Mouse (Mus musculus) lung, embryonic 14.5 days (tissue): ENCODE measurements around the gene Slc45a3. TPM values are rescaled to one million over a fixed set of nuclear protein-coding genes. Genes with fewer than 3 reads are reported as not detected.

Experiments used
- ATAC-seq: fragments of 200-750 bp; cut with Nextera tagmentation; 2 replicates; pipeline ENCODE4 v1.8.0; 2017; ENCODE audit warnings: mild to moderate bottlenecking, moderate TSS enrichment, moderate library complexity; ENCODE audit not compliant: insufficient read depth
- DNase-seq: peaks from one replicate; pipeline ENCODE4 v3.0.0-alpha.2; 2015
- H3K27ac ChIP-seq: fragments of 300-500 bp; sonication (generic); 2 replicates; pipeline ENCODE4 v1.5.1; 2014; ENCODE audit warnings: low read depth, mild to moderate bottlenecking, moderate library complexity
- H3K27me3 ChIP-seq: fragments of 300-500 bp; sonication (generic); 2 replicates; pipeline ENCODE4 v1.6.1; 2014; ENCODE audit warnings: low read length, control low read depth; ENCODE audit not compliant: insufficient read depth
- H3K36me3 ChIP-seq: fragments of 300-500 bp; sonication (generic); 2 replicates; pipeline ENCODE4 v1.6.1; 2014; ENCODE audit warnings: control low read depth; ENCODE audit not compliant: insufficient read depth
- H3K4me1 ChIP-seq: fragments of 300-500 bp; sonication (generic); 2 replicates; pipeline ENCODE4 v1.6.1; 2014; ENCODE audit warnings: antibody characterized with exemption, control low read depth; ENCODE audit not compliant: insufficient read depth
- H3K4me2 ChIP-seq: fragments of 300-500 bp; sonication (generic); 2 replicates; pipeline ENCODE4 v1.6.1; 2014; ENCODE audit warnings: mild to moderate bottlenecking
- H3K4me3 ChIP-seq: fragments of 300-500 bp; sonication (generic); 2 replicates; pipeline ENCODE4 v1.5.1; 2014; ENCODE audit warnings: low read depth, low read length
- H3K9ac ChIP-seq: fragments of 300-500 bp; sonication (generic); 2 replicates; pipeline ENCODE4 v1.6.1; 2014
- H3K9me3 ChIP-seq: fragments of 300-500 bp; sonication (generic); 2 replicates; pipeline ENCODE4 v1.6.1; 2016; ENCODE audit warnings: low read depth, low read length, control low read depth
- CTCF ChIP-seq: IDR thresholded peaks from 2 replicates; pipeline ENCODE4 v1.5.1; 2016; ENCODE audit warnings: antibody characterized with exemption, low read depth
- WGBS: fragments of 180-500 bp; shearing (Covaris S2); extraction: QIAGEN DNeasy Blood & Tissue Kit; methylation state at CpG from one replicate; pipeline ENCODE4 v1.1.7; 2014; 5-methylcytosine and 5-hydroxymethylcytosine counted together
- polyA plus RNA-seq: library from polyadenylated mRNA; unstranded; fragments of >200 nt; fragmentation: Nextera tagmentation; extraction: Ambion mirVana; gene quantifications from 2 replicates; pipeline ENCODE4 v1.2.1, GENCODE M21; 2014

Slc45a3 gene
- polyA plus RNA-seq, 1 experiment from 2014 or later, result 2.2 TPM

DNA sequence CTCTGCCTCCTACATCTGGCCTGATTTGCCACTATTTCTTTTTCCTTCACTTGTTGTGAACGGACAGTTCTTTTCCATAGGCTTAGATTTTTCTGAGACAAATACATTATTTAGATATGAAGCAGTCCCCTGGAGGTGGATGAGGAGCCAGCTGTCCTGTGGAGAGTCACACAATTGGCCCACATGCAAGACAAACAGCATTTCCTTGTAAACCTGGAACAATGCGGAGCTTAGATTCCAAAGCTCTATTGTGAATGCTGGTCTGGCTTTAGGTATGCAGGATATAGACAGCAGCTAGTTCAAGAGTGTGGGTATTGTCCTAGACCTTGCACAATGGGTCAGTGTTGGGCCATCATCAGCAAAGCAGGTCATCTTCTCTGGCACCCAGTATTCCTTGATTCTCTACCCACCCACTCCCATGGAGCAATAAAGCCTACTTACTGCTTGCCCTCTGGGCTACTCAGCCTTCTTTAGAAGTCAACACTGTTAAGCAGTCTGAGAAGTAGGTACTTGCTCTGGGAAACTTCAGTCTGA lies 22.0 kb upstream of the Slc45a3 start:
- Histone ChIP-seq H3K36me3 (peaks cover 6% of the 10 kb centered on the region; the same call in 1 of the 2 replicates), H3K9ac (no peak overlapping the region)
- WGBS, result 72% methylated on average over 2 of the region's 2 CpGs

DNA sequence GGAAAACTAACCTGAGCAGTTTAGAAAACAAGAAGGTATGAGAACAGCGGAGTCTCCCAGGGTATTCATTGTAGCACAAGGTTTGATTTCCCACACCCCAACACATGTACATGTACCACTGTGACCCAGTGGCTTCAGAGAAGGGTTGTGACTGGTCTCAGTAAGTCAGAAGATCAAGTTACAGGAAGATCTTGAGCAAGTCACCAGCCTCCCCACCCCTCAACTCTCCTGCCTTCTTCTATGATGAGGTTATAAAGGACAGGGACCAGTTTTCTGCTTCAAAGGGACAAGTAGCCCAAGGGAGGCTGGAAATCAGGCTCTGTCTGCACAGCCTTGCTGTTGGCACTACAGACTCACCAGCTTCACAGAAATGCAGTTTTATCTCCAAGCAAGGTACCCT lies 21.3 kb upstream of the Slc45a3 start:
- Histone ChIP-seq H3K36me3 (peaks cover 3% of the 10 kb centered on the region; the same call in 1 of the 2 replicates), H3K9me3 (no peaks in the 10 kb centered on the region), H3K4me2 (no peak overlapping the region), H3K27ac (no peak overlapping the region), H3K27me3 (no peaks in the 10 kb centered on the region), H3K9ac (no peak overlapping the region), H3K4me3 (no peak overlapping the region), H3K4me1 (no peaks in the 10 kb centered on the region)
- ATAC-seq (no peak), DNase-seq (no peak)
- 100% methylated on average over 1 of the region's 1 CpGs for WGBS
- TF ChIP-seq CTCF, result no peak

More for the DNA sequence above, 22.0 kb upstream of the Slc45a3 start:
- Histone ChIP-seq H3K9me3 (no peaks in the 10 kb centered on the region), H3K27me3 (no peaks in the 10 kb centered on the region), H3K4me3 (no peak overlapping the region), H3K27ac (no peak overlapping the region), H3K4me2 (no peak overlapping the region), H3K4me1 (no peaks in the 10 kb centered on the region)
- no peak for ATAC-seq
- no peak for DNase-seq
- no peak for TF ChIP-seq CTCF

DNA sequence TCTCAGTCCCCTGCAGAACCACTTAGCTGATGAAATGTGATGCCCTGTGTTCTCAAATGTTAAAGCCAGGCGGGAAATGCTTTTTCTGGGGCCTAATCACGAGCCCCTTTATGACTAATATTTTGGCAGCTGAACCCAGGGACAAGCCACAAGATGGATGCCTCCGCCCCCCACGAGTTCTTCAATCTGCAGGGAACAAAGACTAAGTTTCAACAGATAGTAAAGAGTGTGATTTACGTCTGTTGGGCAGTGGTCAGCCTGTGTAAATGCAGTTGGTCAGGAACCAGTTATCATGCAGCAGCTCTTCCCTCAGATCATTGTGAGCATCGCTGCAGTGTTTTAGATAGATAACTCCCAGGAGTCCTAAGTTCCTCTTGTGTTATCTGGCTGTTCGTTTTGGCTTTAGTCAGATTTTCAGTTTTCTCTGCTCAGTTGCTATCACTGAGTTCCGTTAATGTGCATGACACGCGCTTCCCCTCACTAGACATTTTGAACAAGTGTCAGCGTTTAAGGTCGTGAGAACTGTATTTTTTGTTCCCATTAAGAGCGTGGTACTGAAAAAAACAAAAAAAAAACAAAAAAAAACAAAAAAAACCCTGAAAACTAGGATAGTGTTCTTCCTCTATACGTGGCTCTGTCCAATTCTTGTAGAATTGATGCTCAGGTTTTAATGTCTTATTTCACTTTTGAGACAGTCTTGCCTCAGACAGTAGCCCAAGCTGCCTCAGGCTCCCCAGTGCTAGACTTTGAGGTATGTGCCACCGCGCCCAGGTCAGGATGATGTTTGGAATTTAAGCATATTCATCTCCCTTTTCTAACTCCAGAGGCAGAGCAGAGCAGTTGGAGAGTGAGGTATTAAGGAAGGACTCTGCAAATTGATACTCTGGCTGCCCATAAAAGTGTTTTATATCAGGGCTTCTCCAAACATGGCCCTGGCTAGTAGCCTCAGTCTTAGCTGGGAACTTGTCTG lies 19.9 kb upstream of the Slc45a3 start:
- Histone ChIP-seq H3K4me1 (no peaks in the 10 kb centered on the region), H3K4me3 (no peak overlapping the region), H3K4me2 (no peak overlapping the region), H3K36me3 (peaks cover 2% of the 10 kb centered on the region; the same call in 1 of the 2 replicates), H3K9me3 (no peaks in the 10 kb centered on the region), H3K27ac (no peak overlapping the region), H3K9ac (no peak overlapping the region), H3K27me3 (no peaks in the 10 kb centered on the region)
- ATAC-seq (no peak), DNase-seq (peak; percentile 30)
- TF ChIP-seq CTCF, result no peak
- WGBS, result 46% methylated on average over 16 of the region's 16 CpGs

DNA sequence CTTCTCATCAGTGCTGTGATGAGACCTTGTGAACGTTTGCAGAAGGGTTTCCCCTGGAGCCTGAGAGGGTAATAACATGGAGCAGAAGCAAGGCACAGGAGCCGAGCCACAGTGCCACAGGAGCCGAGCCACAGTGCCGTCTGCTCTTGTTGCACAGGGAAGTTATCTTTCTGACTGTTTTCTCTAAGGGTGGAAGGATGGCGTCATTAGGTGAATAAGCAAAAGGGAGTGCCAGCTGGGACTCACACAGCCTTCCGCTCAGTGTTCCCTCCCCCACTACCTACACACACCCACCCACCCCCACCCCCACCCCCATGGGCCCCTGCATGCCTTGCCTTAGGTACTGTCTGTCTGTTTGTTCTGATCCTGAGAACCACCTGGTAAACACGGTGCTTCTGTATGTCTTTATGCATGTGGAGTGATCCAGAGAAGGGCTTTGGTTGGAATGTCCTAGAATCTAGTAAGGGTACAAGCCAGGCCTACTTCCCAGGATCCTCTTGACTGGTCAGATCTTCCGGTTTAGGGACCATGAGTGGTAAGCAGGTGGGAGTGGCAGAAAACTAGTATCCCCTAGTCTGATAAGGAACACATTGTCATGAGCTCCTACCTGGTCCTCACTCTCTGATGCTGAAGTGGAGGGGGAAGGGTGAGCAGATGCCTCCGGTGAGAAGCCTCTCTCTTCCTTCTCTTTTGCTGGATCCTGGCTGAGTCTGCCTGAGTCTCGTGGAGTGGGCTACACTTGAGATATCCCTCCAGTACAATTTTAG lies 16.9 kb upstream of the Slc45a3 start:
- no peak for TF ChIP-seq CTCF
- 50% methylated on average over 10 of the region's 10 CpGs for WGBS

DNA sequence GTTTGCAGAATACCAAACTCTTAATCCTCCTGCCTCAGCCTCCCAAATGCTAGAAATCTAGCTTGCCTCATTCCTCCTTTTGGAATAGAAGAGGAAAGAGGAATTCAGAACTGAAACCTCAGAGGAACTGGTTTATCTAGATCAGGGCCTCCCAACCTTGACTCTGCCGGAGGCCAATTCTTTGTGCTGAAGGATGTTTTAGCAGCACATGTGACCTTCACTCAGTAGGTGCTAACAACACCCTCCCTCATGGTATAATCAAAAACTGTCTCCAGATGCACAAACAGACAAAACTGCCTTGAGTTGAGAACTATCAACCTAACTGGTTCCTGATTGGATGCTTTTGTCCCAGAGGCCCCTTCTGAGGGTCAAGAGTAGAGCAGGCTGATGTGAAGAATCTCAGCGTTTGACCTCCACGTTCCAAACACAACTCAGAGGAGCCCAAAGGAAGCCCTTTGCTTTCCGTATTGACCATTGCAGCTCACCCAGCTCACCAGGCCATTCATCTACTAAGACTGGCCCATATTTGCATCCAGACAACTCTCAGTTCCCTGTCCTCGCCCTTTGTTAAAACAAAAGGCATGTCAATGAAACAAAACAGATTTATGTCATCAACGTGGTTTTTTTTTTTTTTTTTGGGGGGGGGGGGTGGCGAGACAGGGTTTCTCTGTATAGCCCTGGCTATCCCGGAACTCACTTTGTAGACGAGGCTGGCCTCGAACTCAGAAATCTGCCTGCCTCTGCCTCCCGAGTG lies 16.1 kb upstream of the Slc45a3 start:
- no peak overlapping the region for H3K4me3 ChIP-seq
- no peaks in the 10 kb centered on the region for H3K9me3 ChIP-seq
- no peak overlapping the region for H3K9ac ChIP-seq
- DNase-seq, result no peak
- 78% methylated on average over 11 of the region's 11 CpGs for WGBS
- no peaks in the 10 kb centered on the region for H3K36me3 ChIP-seq
- no peaks in the 10 kb centered on the region for H3K27me3 ChIP-seq
- no peak for ATAC-seq
- no peak for TF ChIP-seq CTCF
- H3K27ac ChIP-seq, result no peak overlapping the region
- H3K4me1 ChIP-seq, result no peaks in the 10 kb centered on the region
- no peak overlapping the region for H3K4me2 ChIP-seq

More for the DNA sequence above, 16.9 kb upstream of the Slc45a3 start:
- no peak overlapping the region for H3K4me3 ChIP-seq
- H3K27ac ChIP-seq, result no peak overlapping the region
- no peak for DNase-seq
- no peak overlapping the region for H3K9ac ChIP-seq
- ATAC-seq, result no peak
- H3K4me1 ChIP-seq, result no peaks in the 10 kb centered on the region
- no peaks in the 10 kb centered on the region for H3K9me3 ChIP-seq
- H3K4me2 ChIP-seq, result no peak overlapping the region
- no peaks in the 10 kb centered on the region for H3K27me3 ChIP-seq
- no peaks in the 10 kb centered on the region for H3K36me3 ChIP-seq

DNA sequence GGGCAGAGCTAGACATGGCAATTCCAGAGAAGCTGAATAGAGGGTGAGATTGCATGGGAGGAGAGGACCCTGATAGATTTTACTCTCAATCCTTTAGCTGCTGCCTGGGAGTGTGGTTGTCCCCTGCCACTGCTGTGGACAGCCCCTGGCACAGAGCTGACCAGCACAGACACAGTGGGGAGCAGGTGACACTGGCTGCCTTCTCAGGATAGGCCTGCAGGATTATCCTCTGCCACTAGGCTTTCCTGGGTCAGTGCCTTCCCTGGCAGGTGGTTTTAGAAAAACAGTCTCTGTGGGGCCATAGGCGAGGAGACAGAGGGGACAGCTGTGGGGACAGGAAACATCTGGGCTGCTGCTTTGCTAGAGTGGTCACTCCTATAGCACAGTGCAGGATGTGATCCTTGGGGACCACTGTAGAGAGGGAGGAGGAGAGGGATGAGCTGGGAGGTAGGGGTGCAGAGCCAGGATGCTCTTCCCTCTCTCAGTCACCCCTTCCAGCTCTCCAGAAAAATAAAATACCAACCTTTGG lies 14.7 kb upstream of the Slc45a3 start:
- 28% methylated on average over 1 of the region's 1 CpGs for WGBS
- peak; percentile 19; the same call in 1 of the 2 replicates for TF ChIP-seq CTCF
- no peak overlapping the region for H3K9ac ChIP-seq
- no peaks in the 10 kb centered on the region for H3K36me3 ChIP-seq
- H3K4me2 ChIP-seq, result no peak overlapping the region
- no peak overlapping the region for H3K4me3 ChIP-seq
- DNase-seq (peak; percentile 22), ATAC-seq (0 out of 2 replicates have a peak, but pooled peaks have one; percentile 24)
- H3K27ac ChIP-seq, result no peak overlapping the region
- no peaks in the 10 kb centered on the region for H3K4me1 ChIP-seq
- no peaks in the 10 kb centered on the region for H3K9me3 ChIP-seq
- no peaks in the 10 kb centered on the region for H3K27me3 ChIP-seq
